Mouse (Mus musculus) bone marrow macrophage, adult 2 months (primary cell): ENCODE results near the gene Cep112.

Source experiments
- CTCF ChIP-seq: IDR thresholded peaks from 2 replicates; pipeline ENCODE4 v1.5.1; 2012; ENCODE audit warnings: low read depth, mild to moderate bottlenecking, low read length, moderate library complexity
- POLR2A ChIP-seq: IDR thresholded peaks from 2 replicates; pipeline ENCODE4 v1.6.1; 2012; ENCODE audit warnings: mild to moderate bottlenecking, low read depth, low read length, borderline replicate concordance

DNA sequence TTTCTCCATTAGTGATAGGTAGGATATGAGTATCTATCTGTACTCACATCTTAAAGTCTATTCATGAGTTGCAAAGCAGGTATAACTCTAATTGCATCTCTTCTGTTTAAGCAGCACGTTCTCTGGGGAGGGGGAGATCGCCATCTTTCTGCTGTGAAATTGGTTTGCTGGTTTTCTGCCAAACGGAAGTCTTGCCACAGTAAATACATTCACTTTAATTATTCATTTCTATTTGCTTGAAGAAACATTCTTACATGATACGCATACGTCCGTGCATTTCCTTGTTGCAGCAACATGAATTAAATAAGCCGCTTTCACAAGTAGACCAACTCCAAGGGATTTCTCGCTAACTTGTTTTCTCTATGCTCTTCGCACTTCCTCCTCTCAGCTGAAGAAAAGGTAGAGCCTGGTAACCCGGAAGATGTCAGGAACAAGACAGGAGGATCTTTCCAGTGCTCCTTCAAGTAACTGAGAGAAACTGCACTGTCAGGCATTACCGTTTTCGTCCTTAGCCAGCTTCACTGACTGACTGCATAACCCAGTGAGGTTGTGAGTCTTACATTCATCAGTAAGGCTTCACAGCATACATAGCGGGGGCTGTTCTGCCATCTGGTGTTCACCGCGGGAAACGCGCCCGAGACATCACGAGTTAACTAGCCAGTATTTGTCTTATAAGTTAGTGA lies 47.2 kb upstream of the Cep112 start:
- TF ChIP-seq POLR2A (no peak), CTCF (peak; percentile 72)
